11 mouse cellular contexts compared by ENCODE assay signal in genomic region chr4:90437375-90438190, GRCm38 (mm10).
DNase-seq lines count a peak whose midpoint lies in the region; ATAC-seq lines count a peak whose summit lies in the region.
"Had no signal": no experiment of that assay in that cellular context is flagged by ENCODE, and none has a peak within 500 bp of the region (broad histone marks: within the 10 kb centered on the region; RNA-seq: fewer than 3 reads in every experiment).

No protein-coding gene starts in this region.

- ATAC-seq in frontal cortex, adult (ENCODE audit: low TSS enrichment), result peak; percentile 84; the same call in 1 of the 2 replicates
- ATAC-seq in hindbrain, embryonic 15.5 days (ENCODE audit: low FRiP score, low read depth), result peak; percentile 98
- no peak for ATAC-seq in liver, embryonic 12.5 days
- no peak for ATAC-seq in intestine, embryonic 16.5 days

- H3K9me3 ChIP-seq in hindbrain, embryonic 15.5 days, result no peaks in the 10 kb centered on the region
- H3K9me3 ChIP-seq in liver, embryonic 12.5 days (replicated peaks), result no peaks in the 10 kb centered on the region
- H3K9me3 ChIP-seq in intestine, embryonic 16.5 days (ENCODE audit: control insufficient read depth, low read length), result no peaks in the 10 kb centered on the region

- 29% methylated on average over 7 of the region's 7 CpGs for whole genome bisulfite sequencing in hindbrain, embryonic 15.5 days
- WGBS in liver, embryonic 12.5 days (ENCODE audit: insufficient replicate concordance), result 71% methylated on average over 7 of the region's 7 CpGs
- WGBS in intestine, embryonic 16.5 days, result 71% methylated on average over 7 of the region's 7 CpGs

- DNase-seq in frontal cortex, postnatal 25 days (ENCODE audit: low spot score in 2 of 2), result no peak
- DNase-seq in left cerebral cortex, postnatal 36 days (ENCODE audit: low spot score in 2 of 2), result peak; percentile 9 to 17
- DNase-seq in right cerebral cortex, postnatal 10 days (ENCODE audit: low spot score in 2 of 2), result peak; percentile 55 to 63
- DNase-seq in urinary bladder, postnatal 36 days (ENCODE audit: low spot score in 2 of 2), result no peak
- DNase-seq: heart, adult 11 months; kidney, adult 11 months had no signal

- H3K27ac ChIP-seq in hindbrain, embryonic 15.5 days (replicated peaks), result peak overlapping the region; percentile 64
- H3K27ac ChIP-seq in liver, embryonic 12.5 days, result no peak overlapping the region
- H3K27ac ChIP-seq in intestine, embryonic 16.5 days (ENCODE audit: low read length), result no peak overlapping the region
- H3K27ac ChIP-seq: macrophage had no signal

- intact Hi-C loops in left cerebral cortex, postnatal 36 days (cut with DNase I), result no loop called here

- no peaks in the 10 kb centered on the region for H3K27me3 ChIP-seq in hindbrain, embryonic 15.5 days
- no peaks in the 10 kb centered on the region for H3K27me3 ChIP-seq in liver, embryonic 12.5 days (replicated peaks)
- no peaks in the 10 kb centered on the region for H3K27me3 ChIP-seq in intestine, embryonic 16.5 days (replicated peaks; ENCODE audit: control insufficient read depth, insufficient read depth, low read length)

- H3K4me2 ChIP-seq in hindbrain, embryonic 15.5 days, result peak overlapping the region; percentile 41
- H3K4me2 ChIP-seq in liver, embryonic 12.5 days, result no peak overlapping the region
- no peak overlapping the region for H3K4me2 ChIP-seq in intestine, embryonic 16.5 days (ENCODE audit: low read depth, low read length)

- peaks cover 10% of the 10 kb centered on the region for H3K4me1 ChIP-seq in hindbrain, embryonic 15.5 days (replicated peaks)
- H3K4me1 ChIP-seq in liver, embryonic 12.5 days, result no peaks in the 10 kb centered on the region
- H3K4me1 ChIP-seq in intestine, embryonic 16.5 days (ENCODE audit: control insufficient read depth, insufficient read depth, low read length), result no peaks in the 10 kb centered on the region

- no peaks in the 10 kb centered on the region for H3K36me3 ChIP-seq in hindbrain, embryonic 15.5 days
- H3K36me3 ChIP-seq in liver, embryonic 12.5 days, result no peaks in the 10 kb centered on the region
- no peaks in the 10 kb centered on the region for H3K36me3 ChIP-seq in intestine, embryonic 16.5 days (ENCODE audit: control insufficient read depth, insufficient read depth, low read length)

- H3K4me3 ChIP-seq in hindbrain, embryonic 15.5 days, result peak overlapping the region; percentile 10; the same call in 1 of the 2 replicates
- no peak overlapping the region for H3K4me3 ChIP-seq in liver, embryonic 12.5 days
- no peak overlapping the region for H3K4me3 ChIP-seq in intestine, embryonic 16.5 days (ENCODE audit: low read length)

- H3K9ac ChIP-seq in hindbrain, embryonic 15.5 days, result no peak overlapping the region
- no peak overlapping the region for H3K9ac ChIP-seq in liver, embryonic 12.5 days
- H3K9ac ChIP-seq in intestine, embryonic 16.5 days (ENCODE audit: low read depth, low read length), result no peak overlapping the region

Comparison
In these comparisons a context has a peak if more than half of its experiments do, and no peak if none do; other contexts are left out.
1. ATAC-seq: peak in frontal cortex, adult (single experiment) and hindbrain, embryonic 15.5 days (single experiment); none in liver, embryonic 12.5 days (single experiment) and intestine, embryonic 16.5 days (single experiment).
2. DNase-seq: peak in left cerebral cortex, postnatal 36 days (2 of 2) and right cerebral cortex, postnatal 10 days (2 of 2); none in frontal cortex, postnatal 25 days (0 of 2) and urinary bladder, postnatal 36 days (0 of 2).